Mouse (Mus musculus) lung, adult 2 months (tissue): ENCODE measurements at regions not wholly inside any gene's neighbourhood (a gene's known extent, or its start where the extent isn't known, plus 50 kb on each side); places are given as distances from the start of the nearest gene placed in this dataset.

ENCODE experiments used
- CTCF ChIP-seq: fragments of 200-500 bp; IDR thresholded peaks from 2 replicates; pipeline ENCODE4 v1.5.1; 2011; ENCODE audit warnings: mild to moderate bottlenecking, low read length, control low read depth; ENCODE audit not compliant: insufficient read depth
- POLR2A ChIP-seq: fragments of 200-500 bp; IDR thresholded peaks from 2 replicates; pipeline ENCODE4 v1.6.1; 2011; ENCODE audit warnings: low read depth, mild to moderate bottlenecking, control low read depth, low read length, borderline replicate concordance; ENCODE audit errors: extremely low read depth

DNA sequence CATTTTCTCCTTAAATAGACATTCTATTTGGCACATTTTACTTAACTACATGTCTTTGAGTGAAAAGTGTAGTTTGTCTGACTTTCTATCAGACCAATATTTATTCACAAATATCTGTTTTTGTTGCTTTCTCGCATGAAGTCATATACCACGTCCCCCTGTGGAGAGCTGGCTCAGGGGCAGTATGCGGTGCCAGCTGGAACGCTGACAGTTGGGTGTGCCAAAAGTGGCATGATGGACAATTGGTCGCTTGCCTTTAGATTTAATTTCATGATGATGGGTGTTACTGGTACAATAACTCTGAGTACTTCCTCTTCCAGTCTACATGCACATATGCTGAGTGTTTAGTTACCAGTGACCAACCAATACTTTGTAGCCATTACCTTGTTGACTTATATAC, 223.8 kb upstream of the Cadm2 start:
- TF ChIP-seq CTCF (no peak), POLR2A (no peak)
